Mouse (Mus musculus) C2C12 (cell line): ENCODE measurements at regions not wholly inside any gene's neighbourhood (a gene's known extent, or its start where the extent isn't known, plus 50 kb on each side); places are given as distances from the start of the nearest gene placed in this dataset.

Experiments used
- H3K27me3 ChIP-seq: one replicate; pipeline ENCODE4 v1.6.1; 2011; ENCODE audit not compliant: control insufficient read depth, insufficient read depth, insufficient read length
- H3K36me3 ChIP-seq: one replicate; pipeline ENCODE4 v1.6.1; 2011; ENCODE audit not compliant: control insufficient read depth, insufficient read depth
- H3K4me3 ChIP-seq: one replicate; pipeline ENCODE4 v1.5.1; 2011; ENCODE audit warnings: mild to moderate bottlenecking, control low read depth; ENCODE audit not compliant: poor library complexity, insufficient read depth, severe bottlenecking
- H3K79me2 ChIP-seq: one replicate; pipeline ENCODE4 v1.6.1; 2011; ENCODE audit not compliant: control insufficient read depth, insufficient read depth
- H3K79me3 ChIP-seq: one replicate; pipeline ENCODE4 v1.6.1; 2011; ENCODE audit warnings: low read depth, control low read depth
- H3ac ChIP-seq: one replicate; pipeline ENCODE3; 2011; ENCODE audit warnings: low read depth; ENCODE audit not compliant: control insufficient read depth, insufficient read length
- CEBPB ChIP-seq: IDR thresholded peaks from one replicate; pipeline ENCODE4 v1.6.1; 2011; ENCODE audit warnings: low read depth, mild to moderate bottlenecking, control low read depth, moderate library complexity
- CTCF ChIP-seq: IDR thresholded peaks from one replicate; pipeline ENCODE4 v1.5.1; 2011; ENCODE audit not compliant: control insufficient read depth, insufficient read depth, insufficient read length
- FOSL1 ChIP-seq: IDR thresholded peaks from one replicate; pipeline ENCODE4 v1.8.0; 2011; ENCODE audit warnings: mild to moderate bottlenecking, low read length; ENCODE audit not compliant: poor library complexity, insufficient read depth, severe bottlenecking
- MAX ChIP-seq: IDR thresholded peaks from one replicate; pipeline ENCODE4 v1.6.1; 2011; ENCODE audit warnings: mild to moderate bottlenecking, control low read depth
- MYOD1 ChIP-seq: IDR thresholded peaks from one replicate; pipeline ENCODE4 v1.6.1; 2011; ENCODE audit warnings: low read depth; ENCODE audit not compliant: control insufficient read depth, insufficient read length
- MYOG ChIP-seq: IDR thresholded peaks from one replicate; pipeline ENCODE4 v1.6.1; 2011; ENCODE audit not compliant: control insufficient read depth, insufficient read length; ENCODE audit errors: extremely low read depth
- USF1 ChIP-seq: IDR thresholded peaks from one replicate; pipeline ENCODE4 v1.6.1; 2011; ENCODE audit warnings: low read depth, mild to moderate bottlenecking, control low read depth, moderate library complexity

DNA sequence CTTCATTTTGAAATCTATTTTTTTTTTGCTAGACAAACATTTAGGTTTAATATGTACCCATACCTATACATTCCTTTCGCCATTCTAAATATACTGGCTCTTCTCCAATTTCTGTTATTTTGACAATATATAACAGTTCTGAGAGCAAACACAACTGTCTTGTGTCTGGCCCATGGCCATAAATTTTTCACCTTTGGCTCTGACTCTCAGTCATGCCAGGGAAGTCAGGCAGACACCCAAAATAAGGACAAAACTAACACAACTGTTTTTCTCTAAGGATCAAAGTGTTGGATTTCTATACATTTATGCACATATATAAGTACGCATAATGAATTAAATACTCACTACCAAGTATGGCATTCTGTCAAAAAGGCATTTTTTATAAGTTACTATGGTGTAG, 331.3 kb downstream of the Gja1 start:
- H3K79me3 ChIP-seq: no peaks in the 10 kb centered on the region
- H3K27me3 ChIP-seq: no peaks in the 10 kb centered on the region
- TF ChIP-seq MYOG: no peak
- TF ChIP-seq USF1: no peak
- no peak for TF ChIP-seq MAX
- no peak for TF ChIP-seq CTCF
- TF ChIP-seq CEBPB: no peak
- no peak overlapping the region for H3ac ChIP-seq
- H3K36me3 ChIP-seq: no peaks in the 10 kb centered on the region
- no peaks in the 10 kb centered on the region for H3K79me2 ChIP-seq
- no peak overlapping the region for H3K4me3 ChIP-seq

DNA sequence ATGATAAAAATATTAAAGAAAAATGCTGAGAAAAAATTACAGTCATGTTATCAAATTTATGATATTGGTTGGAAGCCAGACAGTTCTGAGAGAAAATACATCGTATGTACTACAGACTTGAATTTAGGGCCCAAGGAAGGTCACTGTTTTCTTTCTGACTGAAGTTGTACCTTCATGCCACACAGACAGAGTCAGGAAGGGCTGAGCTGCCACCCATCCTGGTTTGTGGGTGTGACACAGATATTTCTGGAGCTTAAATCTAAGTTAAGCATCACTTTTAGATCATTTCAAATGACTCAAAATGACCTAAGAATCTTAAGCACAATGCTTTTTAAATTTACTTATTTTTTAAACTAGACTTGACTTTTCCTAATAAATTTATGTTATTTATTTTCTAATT, 331.8 kb downstream of the Gja1 start:
- no peaks in the 10 kb centered on the region for H3K27me3 ChIP-seq
- TF ChIP-seq CEBPB (no peak), MYOD1 (no peak), USF1 (no peak), FOSL1 (no peak), MYOG (no peak), CTCF (no peak), MAX (no peak)
- H3ac ChIP-seq: no peak overlapping the region
- H3K79me3 ChIP-seq: no peaks in the 10 kb centered on the region
- no peak overlapping the region for H3K4me3 ChIP-seq
- H3K79me2 ChIP-seq: no peaks in the 10 kb centered on the region
- no peaks in the 10 kb centered on the region for H3K36me3 ChIP-seq

DNA sequence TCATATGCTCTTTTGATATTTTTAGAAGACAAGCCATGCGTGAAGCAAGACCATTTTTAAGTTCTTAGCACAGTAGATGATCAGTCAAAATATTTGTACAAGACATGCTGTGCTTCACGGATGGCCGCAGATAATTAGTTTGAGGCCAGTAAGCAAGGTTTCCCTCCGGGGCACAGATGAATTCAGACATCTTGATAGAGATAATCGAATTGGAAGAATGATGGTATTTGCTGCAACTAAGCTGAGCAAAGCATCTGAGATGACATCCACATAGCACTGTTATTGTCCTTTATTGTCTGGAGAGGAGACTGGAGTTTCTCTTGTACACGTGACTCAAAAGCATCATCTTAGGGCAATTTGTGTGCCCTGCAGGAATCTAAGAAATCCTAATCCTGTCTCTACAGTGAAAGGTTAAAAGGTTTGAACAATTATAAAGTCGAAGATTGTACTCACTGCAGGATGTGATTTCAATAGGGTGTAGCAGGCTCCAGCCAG, 335.5 kb downstream of the Gja1 start:
- H3K36me3 ChIP-seq: no peaks in the 10 kb centered on the region
- H3ac ChIP-seq: no peak overlapping the region
- H3K79me3 ChIP-seq: no peaks in the 10 kb centered on the region
- TF ChIP-seq USF1: no peak
- TF ChIP-seq CEBPB: no peak
- no peaks in the 10 kb centered on the region for H3K79me2 ChIP-seq
- no peak overlapping the region for H3K4me3 ChIP-seq
- no peaks in the 10 kb centered on the region for H3K27me3 ChIP-seq

DNA sequence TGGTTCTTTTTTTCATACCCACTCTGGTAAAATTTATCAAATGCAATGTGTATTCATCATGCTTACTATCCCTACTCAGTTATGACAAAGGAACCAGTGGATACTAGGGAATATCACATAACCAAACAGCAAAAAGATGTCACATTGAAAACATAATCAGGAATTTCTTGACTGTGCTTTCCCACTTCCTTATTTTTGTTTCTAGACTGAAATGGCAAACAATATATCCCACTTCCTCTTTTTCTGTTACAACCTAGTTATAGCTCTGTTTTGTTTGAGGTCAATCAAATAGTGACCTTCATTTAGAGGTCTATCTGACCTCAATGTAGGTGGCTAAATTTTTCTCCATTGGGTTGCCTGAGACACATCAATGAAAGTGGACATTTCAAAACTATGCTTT, 359.9 kb downstream of the Gja1 start:
- Histone ChIP-seq H3K4me3 (no peak overlapping the region), H3ac (no peak overlapping the region), H3K79me2 (no peaks in the 10 kb centered on the region), H3K27me3 (no peaks in the 10 kb centered on the region), H3K36me3 (no peaks in the 10 kb centered on the region), H3K79me3 (no peaks in the 10 kb centered on the region)
- TF ChIP-seq MYOD1: no peak
- no peak for TF ChIP-seq MYOG
- no peak for TF ChIP-seq FOSL1
- TF ChIP-seq CTCF: no peak

DNA sequence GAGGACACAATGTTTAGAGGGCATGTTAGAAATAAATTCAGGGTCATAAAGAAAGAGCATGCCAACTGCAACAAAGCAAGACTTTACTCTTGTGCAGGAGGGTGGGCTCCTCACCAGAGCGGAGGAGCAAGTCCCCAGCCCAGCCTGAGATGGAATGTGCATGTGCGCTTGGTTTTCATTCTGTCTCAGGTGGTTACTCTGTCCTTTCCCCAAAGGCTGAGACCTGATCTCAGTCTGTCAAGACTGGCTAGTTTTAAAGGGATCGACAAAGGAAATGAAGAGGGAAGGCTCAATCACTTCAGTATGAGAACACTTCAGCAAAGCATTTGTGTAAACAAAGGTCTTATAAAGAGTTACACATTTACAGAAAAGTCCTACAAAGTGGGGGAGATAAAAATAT, 362.5 kb downstream of the Gja1 start:
- no peak for TF ChIP-seq MAX
- no peak for TF ChIP-seq MYOD1
- no peak for TF ChIP-seq CEBPB
- no peak for TF ChIP-seq CTCF
- TF ChIP-seq FOSL1: no peak
- Histone ChIP-seq H3K79me3 (no peaks in the 10 kb centered on the region), H3K4me3 (no peak overlapping the region), H3K36me3 (no peaks in the 10 kb centered on the region), H3K79me2 (no peaks in the 10 kb centered on the region), H3ac (no peak overlapping the region), H3K27me3 (no peaks in the 10 kb centered on the region)

DNA sequence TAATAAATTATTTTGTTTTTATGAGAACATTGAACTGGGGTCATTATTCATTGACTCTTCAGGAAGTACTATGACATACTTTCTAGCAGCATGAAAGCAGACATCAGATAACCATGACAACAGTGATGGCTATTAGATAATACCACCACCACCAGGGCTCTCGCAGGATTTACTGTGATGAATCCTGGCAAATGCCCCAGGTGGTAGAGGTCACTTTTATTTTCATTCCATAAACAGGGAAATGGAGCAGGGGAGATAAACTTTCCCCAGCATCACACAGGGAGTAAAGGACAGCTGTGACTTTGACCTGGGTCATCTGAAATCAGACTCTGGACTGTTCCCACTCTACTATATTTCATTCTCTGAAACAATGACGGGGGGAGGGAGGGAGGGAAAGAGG, 375.0 kb downstream of the Gja1 start:
- no peak for TF ChIP-seq MAX
- TF ChIP-seq MYOD1: no peak
- no peak for TF ChIP-seq FOSL1
- TF ChIP-seq CTCF: no peak
- TF ChIP-seq USF1: no peak
- no peak for TF ChIP-seq MYOG
- TF ChIP-seq CEBPB: no peak
- Histone ChIP-seq H3K79me2 (no peaks in the 10 kb centered on the region), H3K27me3 (no peaks in the 10 kb centered on the region), H3K36me3 (no peaks in the 10 kb centered on the region), H3K79me3 (no peaks in the 10 kb centered on the region), H3K4me3 (no peak overlapping the region), H3ac (no peak overlapping the region)
